Mouse (Mus musculus) gastrocnemius, adult 2 months (tissue): ENCODE data around the gene Tmem123. TPM values are rescaled to one million over a fixed set of nuclear protein-coding genes. Genes with fewer than 3 reads are reported as not detected.

Experiments used
- DNase-seq: peaks from one replicate; pipeline ENCODE4 v3.0.0; 2022
- H3K27ac ChIP-seq: fragments of 200-600 bp; 2 replicates; pipeline ENCODE4 v1.8.1; 2022; ENCODE audit warnings: mild to moderate bottlenecking
- H3K4me3 ChIP-seq: fragments of 200-600 bp; 2 replicates; pipeline ENCODE4 v1.8.1; 2022; ENCODE audit warnings: mild to moderate bottlenecking, moderate library complexity
- CTCF ChIP-seq: fragments of 200-600 bp; IDR thresholded peaks from 2 replicates; pipeline ENCODE4 v1.8.1; 2022; ENCODE audit warnings: antibody characterized with exemption, mild to moderate bottlenecking, moderate library complexity
- intact Hi-C: fragments of 180-260 bp; cut with DNase I; formaldehyde crosslinking; loops from one replicate; pipeline ENCODE4 v1.15.1; 2025
- microRNA-seq: library from miRNA; unstranded; fragments of <30 nt; microRNA quantifications from one replicate; pipeline ENCODE4 v1.2.0, GENCODE M21; 2021
- total RNA-seq, 2 experiments: library from RNA; stranded (reverse); gene quantifications; 2 replicates each; pipeline ENCODE4 v1.2.3; 2021

Gene Tmem123
- total RNA-seq, 2 experiments from 2014 or later: 21.7 to 25.5 TPM

DNA sequence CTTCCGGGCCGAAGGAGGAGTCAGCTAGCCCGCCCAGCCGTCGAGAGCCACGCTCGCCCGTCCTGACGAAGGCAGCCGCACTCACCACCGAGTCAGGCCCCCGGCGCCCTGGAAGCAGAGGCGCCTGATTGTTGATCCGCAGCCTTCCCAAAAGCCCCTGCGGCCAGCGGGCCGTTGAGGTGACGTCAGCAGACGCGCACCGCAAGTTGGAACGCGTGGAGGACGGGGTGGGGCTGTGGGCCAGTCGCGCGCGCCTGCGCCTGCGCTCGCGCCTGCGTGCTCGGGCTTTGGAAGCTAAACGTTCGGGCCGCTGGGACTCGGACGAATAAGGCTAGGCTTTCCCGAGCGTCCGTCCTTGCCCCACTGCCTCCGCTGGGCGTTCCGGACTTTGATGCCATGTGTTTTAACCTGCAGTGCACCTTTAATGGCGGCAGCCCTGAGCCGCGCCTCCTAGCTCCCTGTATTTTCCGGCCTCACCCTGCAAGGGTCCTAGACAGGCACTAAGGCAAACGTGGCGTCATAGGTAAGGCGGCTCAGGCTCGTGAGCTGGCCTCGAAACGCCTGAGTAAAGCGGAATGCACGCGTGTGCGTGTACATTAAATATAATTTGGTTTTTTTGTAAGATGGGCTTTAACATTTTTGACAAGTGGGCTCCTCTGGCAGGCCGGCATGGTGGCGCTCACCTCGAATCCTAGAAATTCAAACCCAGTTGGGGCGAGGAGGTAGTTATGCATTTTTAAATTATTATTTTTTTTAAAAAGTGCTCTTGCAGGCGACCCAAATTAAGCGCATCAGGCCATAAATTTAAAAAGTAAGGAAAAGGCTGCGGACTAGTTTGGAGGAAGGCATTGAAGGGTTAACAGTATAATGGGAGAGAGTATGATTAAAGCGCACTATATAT is 73.3 kb downstream of the Tmem123 start, which contains the start of gene Birc2:
Gene Birc2 (minus strand): TSS at position 160 of the 901 bp plus-strand sequence.
- peak; percentile 98 for DNase-seq
- TF ChIP-seq CTCF: no peak
- peak within 1 kb of the TSS; percentile 98 for H3K27ac ChIP-seq
- intact Hi-C loops: loop anchor here (1.0 to 5.0 kb wide), 3 partner anchors 36 to 73 kb away; partner anchors contain the start of genes Birc3 and Tmem123
- peak within 1 kb of the TSS; percentile 79 for H3K4me3 ChIP-seq

DNA sequence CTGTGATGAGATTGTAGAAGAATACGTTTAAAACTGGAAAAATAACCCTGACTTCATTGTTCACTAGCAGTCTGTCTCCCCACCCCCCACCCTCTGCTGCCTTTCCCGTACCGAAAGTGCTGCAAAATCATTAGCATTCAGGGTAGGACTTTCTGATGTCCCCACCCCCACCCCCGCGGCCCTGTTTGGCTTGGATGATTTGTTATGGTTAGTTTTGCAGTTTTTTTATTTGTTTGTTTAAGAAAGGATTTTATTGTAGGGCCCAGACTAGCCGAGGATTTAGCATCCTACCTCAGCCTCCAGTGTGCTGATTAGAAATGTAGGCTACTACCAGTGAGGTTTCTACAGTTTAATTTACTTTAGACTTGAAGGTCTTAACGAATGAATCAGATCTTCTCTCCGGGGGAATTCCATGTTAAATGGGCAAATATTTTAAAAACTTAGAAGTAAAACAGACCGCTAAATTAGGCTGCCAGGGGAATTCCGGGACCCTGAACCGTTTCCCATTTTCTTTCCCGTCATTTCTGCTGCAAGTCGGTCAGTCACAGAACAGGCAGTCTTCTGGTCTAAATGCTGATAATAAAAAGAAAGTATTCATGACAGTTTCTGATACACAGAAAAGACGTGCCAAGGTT is 74.1 kb downstream of the Tmem123 start:
- intact Hi-C loops: loop anchor here (1.0 to 5.0 kb wide), 3 partner anchors 35 to 74 kb away; partner anchors contain the start of genes Birc3 and Tmem123
- DNase-seq: no peak
- TF ChIP-seq CTCF: no peak
- Histone ChIP-seq H3K4me3 (peak overlapping the region; percentile 79), H3K27ac (peak overlapping the region; percentile 98)

DNA sequence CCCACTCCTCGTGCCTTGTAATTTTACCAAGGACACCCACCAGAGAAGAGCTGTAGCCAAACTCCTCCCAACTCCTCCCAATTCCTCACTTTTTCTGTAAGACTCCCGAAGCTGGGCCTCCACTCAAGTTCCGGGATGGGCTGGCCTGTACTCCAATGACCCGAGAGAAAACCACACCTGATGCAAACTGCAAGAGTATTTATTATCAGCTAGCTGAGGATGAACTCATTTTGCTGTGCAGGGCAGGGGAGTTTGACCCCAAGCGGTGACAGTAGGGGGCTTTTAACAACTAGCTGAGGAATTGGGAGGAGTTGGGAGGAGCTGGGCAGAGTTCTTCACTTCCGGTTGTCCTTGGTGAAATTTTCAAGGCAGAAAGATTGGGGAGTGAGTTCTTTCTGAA is 77.4 kb downstream of the Tmem123 start:
- intact Hi-C loops: no loop called here
- no peak for DNase-seq
- no peak overlapping the region for H3K4me3 ChIP-seq

More for the DNA sequence above, 77.4 kb downstream of the Tmem123 start:
- H3K27ac ChIP-seq: no peak overlapping the region
- TF ChIP-seq CTCF: no peak

Small RNA genes within 50 kb of the gene (microRNA-seq; reads per million reads assigned to microRNA genes)
- gene Mir5618: not detected

Other genes starting within 250 kb of the Tmem123 start
- gene Mmp8, start 205.6 kb upstream of the Tmem123 start, total RNA-seq: not detected
- gene Mmp27, start 192.6 kb upstream of the Tmem123 start, total RNA-seq: under 1 TPM in 1 of 2 experiments, not detected in 1; 0.20 TPM
- gene Mmp20, start 135.8 kb upstream of the Tmem123 start, total RNA-seq: not detected
- gene Mmp7, start 72.0 kb upstream of the Tmem123 start, total RNA-seq: not detected
- 10 to 100 TPM; 21.9 to 22.0 TPM for gene Birc2, start 73.0 kb downstream of the Tmem123 start, total RNA-seq
- 1 to 10 TPM; 6.0 to 8.8 TPM for gene Birc3, start 109.1 kb downstream of the Tmem123 start, total RNA-seq
- gene Yap1, start 240.6 kb downstream of the Tmem123 start, total RNA-seq: 10 to 100 TPM; 33.6 to 51.3 TPM